Mouse (Mus musculus): Measurements from ENCODE around the gene Grxcr1. TPM values are rescaled to one million over a fixed set of nuclear protein-coding genes. Genes with fewer than 3 reads are reported as not detected.

Gene Grxcr1
- polyA plus RNA-seq, 1 experiment from 2014 or later = not detected

DNA sequence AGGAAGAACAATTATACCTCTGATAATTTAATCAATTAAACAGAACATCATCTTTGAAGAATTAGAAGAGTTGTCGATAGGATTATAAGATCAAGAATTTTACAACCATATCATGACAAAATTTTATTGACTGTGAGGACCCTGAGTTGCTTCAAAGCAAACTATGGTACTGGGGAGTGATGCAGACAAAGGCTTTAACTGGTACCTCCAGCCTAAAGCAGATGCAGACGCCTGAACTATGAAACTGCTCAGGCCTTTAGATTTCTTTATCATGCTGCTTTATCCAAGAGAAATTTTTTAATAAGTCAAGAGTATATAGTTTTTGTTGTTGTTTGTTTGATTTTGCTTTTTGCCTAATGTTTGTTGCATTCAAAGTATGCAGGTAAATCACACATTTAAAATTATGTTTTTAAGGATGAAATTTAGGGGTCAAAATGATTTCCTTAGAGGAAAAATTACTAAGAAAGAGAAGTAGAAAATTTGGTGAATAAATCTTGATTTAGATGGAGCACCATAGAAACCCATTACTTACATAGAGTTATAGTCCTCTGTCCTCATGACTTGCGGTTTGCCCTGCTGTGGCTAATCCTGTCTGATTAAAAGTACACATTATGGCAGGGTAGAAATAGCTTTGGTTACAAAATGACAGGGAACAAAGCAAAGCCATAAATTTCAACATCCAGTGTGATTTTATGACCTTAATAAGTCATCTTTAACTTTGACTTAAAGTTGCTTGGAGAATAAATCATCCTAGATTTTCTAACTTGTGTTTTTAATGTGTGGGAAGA lies 97.4 kb downstream of the Grxcr1 start:
- Histone ChIP-seq H3K27ac (replicated peaks in 1 of 2; ENCODE audit: control insufficient read depth in 1 of 2, insufficient read depth in 1 of 2, low read depth in 2 of 2, low read length in 2 of 2) (no peak overlapping the region), H3K4me2 (ENCODE audit: low read length) (no peak overlapping the region), H3K36me3 (ENCODE audit: control insufficient read depth, insufficient read depth, low read length) (no peaks in the 10 kb centered on the region), H3K27me3 (ENCODE audit: control insufficient read depth, insufficient read depth, low read length) (no peaks in the 10 kb centered on the region), H3K9ac (ENCODE audit: low read length) (no peak overlapping the region), H3K4me3 (ENCODE audit: control insufficient read depth in 1 of 2, insufficient read depth in 1 of 2, low read depth in 1 of 2, low read length in 2 of 2) (no peak overlapping the region), H3K9me3 (ENCODE audit: control insufficient read depth, low read length) (no peaks in the 10 kb centered on the region), H3K4me1 (ENCODE audit: control insufficient read depth in 2 of 2, insufficient read depth in 2 of 2, low read length in 2 of 2) (no peaks in the 10 kb centered on the region)
- no peak for ATAC-seq (ENCODE audit: insufficient number of reproducible peaks, insufficient read depth, low FRiP score, low read depth)
- WGBS = 71% methylated on average over 3 of the region's 3 CpGs

DNA sequence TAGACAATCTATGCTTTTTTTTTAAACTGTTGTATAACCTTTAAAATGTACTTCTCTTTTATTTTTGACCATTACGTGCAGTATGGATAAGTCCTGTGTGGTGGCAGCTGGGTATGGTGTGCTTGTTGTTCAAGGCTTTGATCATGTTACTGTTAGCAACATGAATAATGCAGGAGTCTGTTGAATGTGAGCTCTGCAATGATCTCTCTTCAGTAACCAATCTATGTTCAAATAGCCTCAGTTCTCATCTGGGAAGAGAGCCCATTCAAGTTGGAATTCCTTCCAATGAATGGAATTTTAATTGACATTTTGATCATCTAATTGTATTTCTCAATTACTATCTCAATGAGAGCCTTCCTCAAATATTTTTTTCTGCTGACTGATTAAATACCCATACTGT lies 115.2 kb downstream of the Grxcr1 start:
- ATAC-seq (ENCODE audit: insufficient number of reproducible peaks, insufficient read depth, low FRiP score, low read depth) = no peak
- Histone ChIP-seq H3K4me3 (ENCODE audit: control insufficient read depth in 1 of 2, insufficient read depth in 1 of 2, low read depth in 1 of 2, low read length in 2 of 2) (no peak overlapping the region), H3K27ac (replicated peaks in 1 of 2; ENCODE audit: control insufficient read depth in 1 of 2, insufficient read depth in 1 of 2, low read depth in 2 of 2, low read length in 2 of 2) (no peak overlapping the region), H3K27me3 (ENCODE audit: control insufficient read depth, insufficient read depth, low read length) (no peaks in the 10 kb centered on the region), H3K4me1 (ENCODE audit: control insufficient read depth in 2 of 2, insufficient read depth in 2 of 2, low read length in 2 of 2) (no peaks in the 10 kb centered on the region), H3K9me3 (ENCODE audit: control insufficient read depth, low read length) (no peaks in the 10 kb centered on the region), H3K36me3 (ENCODE audit: control insufficient read depth, insufficient read depth, low read length) (no peaks in the 10 kb centered on the region), H3K9ac (ENCODE audit: low read length) (no peak overlapping the region), H3K4me2 (ENCODE audit: low read length) (no peak overlapping the region)
- 78% methylated on average over 1 of the region's 1 CpGs for WGBS

DNA sequence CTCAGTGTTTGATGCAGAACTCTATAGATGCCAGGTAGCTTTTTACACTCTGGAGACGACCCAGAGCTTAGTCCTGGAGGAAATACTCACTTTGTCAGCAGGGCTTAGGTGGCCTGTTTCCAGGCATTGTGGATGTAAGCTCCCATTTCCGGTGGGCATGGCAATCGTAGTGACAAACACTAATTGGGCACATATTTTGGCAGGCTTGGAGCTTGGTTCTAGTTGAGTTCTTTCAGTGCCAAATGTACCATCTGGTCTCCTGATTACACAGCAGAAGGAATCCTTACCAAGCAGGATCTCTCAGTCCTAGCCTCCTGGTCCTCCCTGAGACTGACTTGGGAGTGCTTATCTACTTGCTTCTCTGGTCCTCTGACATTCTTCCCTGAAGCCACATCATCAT lies 118.3 kb downstream of the Grxcr1 start:
- no peak overlapping the region for H3K4me2 ChIP-seq (ENCODE audit: low read length)
- no peaks in the 10 kb centered on the region for H3K36me3 ChIP-seq (ENCODE audit: control insufficient read depth, insufficient read depth, low read length)
- no peaks in the 10 kb centered on the region for H3K4me1 ChIP-seq (ENCODE audit: control insufficient read depth in 2 of 2, insufficient read depth in 2 of 2, low read length in 2 of 2)
- no peak overlapping the region for H3K4me3 ChIP-seq (ENCODE audit: control insufficient read depth in 1 of 2, insufficient read depth in 1 of 2, low read depth in 1 of 2, low read length in 2 of 2)
- ATAC-seq (ENCODE audit: insufficient number of reproducible peaks, insufficient read depth, low FRiP score, low read depth) = no peak
- WGBS = 59% methylated on average over 3 of the region's 3 CpGs
- H3K27ac ChIP-seq (replicated peaks in 1 of 2; ENCODE audit: control insufficient read depth in 1 of 2, insufficient read depth in 1 of 2, low read depth in 2 of 2, low read length in 2 of 2) = no peak overlapping the region
- H3K27me3 ChIP-seq (ENCODE audit: control insufficient read depth, insufficient read depth, low read length) = no peaks in the 10 kb centered on the region
- H3K9me3 ChIP-seq (ENCODE audit: control insufficient read depth, low read length) = no peaks in the 10 kb centered on the region
- no peak overlapping the region for H3K9ac ChIP-seq (ENCODE audit: low read length)

DNA sequence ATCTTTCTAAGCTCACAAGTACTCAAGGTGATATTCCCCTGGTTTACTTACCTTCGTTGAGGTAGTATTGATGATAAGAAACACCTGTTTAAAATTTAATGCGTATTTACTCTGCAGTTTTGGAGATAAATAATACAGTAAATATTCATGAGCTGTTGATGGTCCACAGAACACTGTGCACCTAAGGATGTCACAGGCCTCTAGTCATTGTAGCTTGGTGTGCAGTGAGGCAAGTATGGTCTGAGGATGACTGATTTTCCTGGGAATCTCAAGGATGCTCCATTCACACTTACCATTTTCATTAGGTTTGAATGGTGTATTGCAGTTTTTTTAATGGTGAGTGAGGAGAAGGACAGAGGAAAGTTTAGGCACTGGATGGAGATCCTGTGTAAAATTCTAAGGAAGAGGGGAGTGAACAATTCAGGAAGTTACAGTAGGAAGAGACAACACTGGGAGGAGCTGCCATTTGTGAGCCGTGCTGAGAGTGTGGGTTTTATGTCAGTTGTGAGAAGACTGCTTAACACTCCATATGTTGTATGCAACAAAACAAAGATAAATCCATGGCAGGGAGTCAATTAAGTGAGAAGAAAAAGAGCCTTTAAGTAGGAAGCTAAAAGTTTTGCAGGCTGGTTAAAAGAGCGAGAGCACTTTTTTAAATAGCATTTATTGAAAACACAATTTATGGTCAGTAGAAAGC lies 118.9 kb downstream of the Grxcr1 start:
- Histone ChIP-seq H3K4me3 (ENCODE audit: control insufficient read depth in 1 of 2, insufficient read depth in 1 of 2, low read depth in 1 of 2, low read length in 2 of 2) (no peak overlapping the region), H3K4me1 (ENCODE audit: control insufficient read depth in 2 of 2, insufficient read depth in 2 of 2, low read length in 2 of 2) (no peaks in the 10 kb centered on the region), H3K9me3 (ENCODE audit: control insufficient read depth, low read length) (no peaks in the 10 kb centered on the region), H3K36me3 (ENCODE audit: control insufficient read depth, insufficient read depth, low read length) (no peaks in the 10 kb centered on the region), H3K4me2 (ENCODE audit: low read length) (no peak overlapping the region), H3K27ac (replicated peaks in 1 of 2; ENCODE audit: control insufficient read depth in 1 of 2, insufficient read depth in 1 of 2, low read depth in 2 of 2, low read length in 2 of 2) (no peak overlapping the region), H3K9ac (ENCODE audit: low read length) (no peak overlapping the region), H3K27me3 (ENCODE audit: control insufficient read depth, insufficient read depth, low read length) (no peaks in the 10 kb centered on the region)
- WGBS = 60% methylated on average over 4 of the region's 4 CpGs
- ATAC-seq (ENCODE audit: insufficient number of reproducible peaks, insufficient read depth, low FRiP score, low read depth) = no peak

DNA sequence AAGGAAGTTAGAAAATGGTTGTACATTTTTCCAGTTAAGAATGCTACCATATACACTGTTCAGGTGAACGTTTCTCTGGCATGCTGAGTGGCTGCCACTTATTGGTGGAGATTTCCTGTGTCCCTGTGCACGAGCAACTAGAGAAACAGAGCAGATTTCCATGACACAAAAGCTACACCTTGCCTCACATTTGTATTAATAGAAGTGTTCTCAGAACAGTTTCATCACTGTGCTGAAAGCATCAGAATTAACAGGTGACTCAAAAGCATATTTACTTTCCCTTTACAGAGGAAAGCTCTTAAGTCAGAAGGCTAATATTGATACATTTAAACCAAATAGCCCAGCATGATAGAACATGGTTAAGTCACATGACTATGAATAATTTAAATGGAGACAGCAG lies 130.9 kb downstream of the Grxcr1 start:
- Histone ChIP-seq H3K27me3 (ENCODE audit: control insufficient read depth, insufficient read depth, low read length) (no peaks in the 10 kb centered on the region), H3K36me3 (ENCODE audit: control insufficient read depth, insufficient read depth, low read length) (no peaks in the 10 kb centered on the region), H3K27ac (replicated peaks in 1 of 2; ENCODE audit: control insufficient read depth in 1 of 2, insufficient read depth in 1 of 2, low read depth in 2 of 2, low read length in 2 of 2) (no peak overlapping the region), H3K4me1 (ENCODE audit: control insufficient read depth in 2 of 2, insufficient read depth in 2 of 2, low read length in 2 of 2) (no peaks in the 10 kb centered on the region), H3K9me3 (ENCODE audit: control insufficient read depth, low read length) (no peaks in the 10 kb centered on the region), H3K9ac (ENCODE audit: low read length) (no peak overlapping the region), H3K4me2 (ENCODE audit: low read length) (no peak overlapping the region), H3K4me3 (ENCODE audit: control insufficient read depth in 1 of 2, insufficient read depth in 1 of 2, low read depth in 1 of 2, low read length in 2 of 2) (no peak overlapping the region)
- ATAC-seq (ENCODE audit: insufficient number of reproducible peaks, insufficient read depth, low FRiP score, low read depth) = no peak
- WGBS = 43% methylated on average over 2 of the region's 2 CpGs

DNA sequence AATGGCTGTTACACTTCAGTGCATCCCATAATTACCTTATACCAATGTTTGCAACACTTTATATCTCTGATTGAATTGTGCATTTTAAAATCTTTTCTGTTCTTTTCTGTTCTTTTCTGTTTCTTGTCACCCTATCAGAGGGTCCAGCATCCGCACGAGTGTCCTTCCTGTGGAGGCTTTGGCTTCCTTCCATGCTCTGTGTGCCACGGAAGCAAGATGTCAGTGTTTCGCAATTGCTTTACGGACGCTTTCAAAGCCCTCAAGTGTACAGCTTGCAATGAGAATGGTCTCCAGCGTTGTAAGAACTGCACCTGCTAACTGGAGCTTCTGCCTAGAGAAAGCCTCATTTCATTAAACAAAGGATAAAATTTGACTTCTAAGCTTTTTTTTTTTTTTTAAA lies 134.3 kb downstream of the Grxcr1 start:
- no peak for ATAC-seq (ENCODE audit: insufficient number of reproducible peaks, insufficient read depth, low FRiP score, low read depth)
- 79% methylated on average over 7 of the region's 7 CpGs for WGBS
- Histone ChIP-seq H3K4me3 (ENCODE audit: control insufficient read depth in 1 of 2, insufficient read depth in 1 of 2, low read depth in 1 of 2, low read length in 2 of 2) (no peak overlapping the region), H3K9me3 (ENCODE audit: control insufficient read depth, low read length) (no peaks in the 10 kb centered on the region), H3K27ac (replicated peaks in 1 of 2; ENCODE audit: control insufficient read depth in 1 of 2, insufficient read depth in 1 of 2, low read depth in 2 of 2, low read length in 2 of 2) (no peak overlapping the region), H3K4me1 (ENCODE audit: control insufficient read depth in 2 of 2, insufficient read depth in 2 of 2, low read length in 2 of 2) (no peaks in the 10 kb centered on the region), H3K27me3 (ENCODE audit: control insufficient read depth, insufficient read depth, low read length) (no peaks in the 10 kb centered on the region), H3K9ac (ENCODE audit: low read length) (no peak overlapping the region), H3K4me2 (ENCODE audit: low read length) (no peak overlapping the region), H3K36me3 (ENCODE audit: control insufficient read depth, insufficient read depth, low read length) (no peaks in the 10 kb centered on the region)

All from heart, embryonic 14.5 days (tissue).